Comparison of ENCODE assay signal across 9 mouse cellular contexts in the genomic region with DNA sequence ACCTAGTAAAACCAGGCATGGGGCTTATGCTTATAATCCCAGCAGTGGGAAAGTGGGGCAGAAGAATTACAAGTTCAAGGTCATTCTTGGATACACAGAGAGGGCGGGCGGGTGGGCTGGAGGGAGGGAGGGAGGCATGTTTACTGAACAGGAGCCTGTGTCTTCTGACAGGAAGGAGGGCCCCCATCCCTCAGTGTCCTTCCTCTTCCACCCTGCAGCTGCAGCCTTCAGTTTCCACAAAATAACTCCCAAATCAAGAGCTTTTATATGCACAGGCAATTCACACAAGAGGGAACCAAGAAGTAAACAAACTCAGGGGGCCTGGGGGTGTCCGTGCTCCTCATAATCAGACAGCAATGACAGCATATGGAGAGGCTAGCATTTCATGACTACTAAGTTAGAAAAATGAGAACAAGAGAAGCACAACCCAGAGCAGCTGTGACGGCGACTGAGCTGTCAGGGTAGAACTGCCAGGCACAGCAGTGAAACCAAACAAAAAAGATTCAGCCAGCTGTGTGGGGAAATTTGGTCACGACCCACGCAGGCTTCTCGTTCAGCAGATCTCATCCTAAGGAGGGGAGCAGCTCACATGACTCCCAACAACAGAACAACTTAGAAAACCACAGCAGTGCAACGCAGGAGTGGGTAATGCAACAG.
A peak's percentile ranks its signal among the peaks of the same experiment; 100 is the strongest.
DNase-seq lines count a peak whose midpoint lies in the region; ATAC-seq and TF ChIP-seq lines count a peak whose summit lies in the region.
"Had no signal": no experiment of that assay in that cellular context is flagged by ENCODE, and none has a peak within 500 bp of the region (broad histone marks: within the 10 kb centered on the region; RNA-seq: fewer than 3 reads in every experiment).

No protein-coding gene starts in this region.

- DNase-seq in cerebellum, adult 2 months, result no peak
- no peak for DNase-seq in cerebellum, postnatal 10 days
- DNase-seq in lung, postnatal 0 days (ENCODE audit: low spot score), result no peak
- no peak for DNase-seq in lung, postnatal 4 days
- peak; percentile 46 to 76 for DNase-seq in left cerebral cortex, postnatal 25 days (ENCODE audit: low spot score in 2 of 2)
- peak; percentile 73 to 81 for DNase-seq in thymus, postnatal 10 days (ENCODE audit: low spot score in 2 of 2)
- DNase-seq in embryo, embryonic 10 days (ENCODE audit: low spot score), result no peak
- no peak for DNase-seq in retina, postnatal 1 day

- no peak for TF ChIP-seq POLR2A in cerebellum, adult 2 months (IDR thresholded peaks at IDR 0.05; ENCODE audit: borderline replicate concordance, insufficient read depth, low read length)

- H3K4me1 ChIP-seq in cerebellum, adult 2 months (ENCODE audit: control insufficient read depth, insufficient read depth, low read length), result peaks cover 27% of the 10 kb centered on the region
- no peaks in the 10 kb centered on the region for H3K4me1 ChIP-seq in lung, postnatal 0 days (ENCODE audit: insufficient read depth, low read depth, low read length)

- intact Hi-C loops in left cerebral cortex, postnatal 25 days (cut with DNase I), result no loop called here

- ATAC-seq in lung, postnatal 0 days, result no peak

- H3K9me3 ChIP-seq in lung, postnatal 0 days (ENCODE audit: low read length), result no peaks in the 10 kb centered on the region
- H3K9me3 ChIP-seq: limb, embryonic 15.5 days had no signal

- no peak overlapping the region for H3K4me3 ChIP-seq in cerebellum, adult 2 months (replicated peaks; ENCODE audit: insufficient read depth, low read depth, low read length)
- H3K4me3 ChIP-seq in lung, postnatal 0 days (ENCODE audit: low read depth, low read length), result no peak overlapping the region
- H3K4me3 ChIP-seq: limb, embryonic 15.5 days had no signal

- H3K36me3 ChIP-seq in lung, postnatal 0 days (ENCODE audit: insufficient read depth, low read length), result no peaks in the 10 kb centered on the region

- H3K27me3 ChIP-seq in cerebellum, adult 2 months (ENCODE audit: control insufficient read depth, insufficient read depth, low read length), result no peaks in the 10 kb centered on the region
- H3K27me3 ChIP-seq in lung, postnatal 0 days (replicated peaks; ENCODE audit: insufficient read depth, low read length), result no peaks in the 10 kb centered on the region
- H3K27me3 ChIP-seq: limb, embryonic 15.5 days had no signal

- 0 out of 2 replicates have a peak overlapping the region, but pooled peaks have one; percentile 5 for H3K9ac ChIP-seq in lung, postnatal 0 days (replicated peaks; ENCODE audit: low read depth)
- H3K9ac ChIP-seq: limb, embryonic 15.5 days had no signal

- no peak for TF ChIP-seq CTCF in cerebellum, adult 2 months (IDR thresholded peaks at IDR 0.05; ENCODE audit: borderline replicate concordance, insufficient read depth, low read depth, low read length)
- TF ChIP-seq CTCF in lung, postnatal 0 days (IDR thresholded peaks at IDR 0.05), result no peak

- H3K27ac ChIP-seq in cerebellum, adult 2 months (ENCODE audit: insufficient read depth, low read length), result peak overlapping the region; percentile 0; the same call in 1 of the 2 replicates
- no peak overlapping the region for H3K27ac ChIP-seq in lung, postnatal 0 days (ENCODE audit: low read length)
- H3K27ac ChIP-seq: limb, embryonic 15.5 days had no signal

- WGBS in cerebellum, adult 2 months, result 79% methylated on average over 9 of the region's 9 CpGs
- 46% methylated on average over 9 of the region's 9 CpGs for WGBS in lung, postnatal 0 days

- no peak overlapping the region for H3K4me2 ChIP-seq in lung, postnatal 0 days (replicated peaks; ENCODE audit: low read depth, low read length)
- H3K4me2 ChIP-seq: limb, embryonic 15.5 days had no signal

- TF ChIP-seq EP300 in lung, postnatal 0 days (IDR thresholded peaks at IDR 0.05), result no peak

Comparison
In these comparisons a context has a peak if more than half of its experiments do, and no peak if none do; other contexts are left out.
1. DNase-seq: peak in left cerebral cortex, postnatal 25 days (2 of 2) and thymus, postnatal 10 days (2 of 2); none in cerebellum, adult 2 months (0 of 2), cerebellum, postnatal 10 days (0 of 2), lung, postnatal 0 days (single experiment), lung, postnatal 4 days (0 of 2), embryo, embryonic 10 days (single experiment) and retina, postnatal 1 day (single experiment).